Mouse (Mus musculus) G1E (cell line): ENCODE measurements around the gene Hmx3.

Experiments used
- CTCF ChIP-seq: IDR thresholded peaks from 2 replicates; pipeline ENCODE4 v1.5.1; 2012; ENCODE audit warnings: low read depth, low read length, inconsistent platforms, mixed read lengths
- GATA1 ChIP-seq: IDR thresholded peaks from 2 replicates; pipeline ENCODE4 v1.6.1; 2012; ENCODE audit warnings: borderline replicate concordance, low read length, inconsistent platforms, mixed read lengths
- POLR2AphosphoS5 ChIP-seq: IDR thresholded peaks from 2 replicates; pipeline ENCODE4 v1.6.1; 2012; ENCODE audit warnings: low read depth, low read length, inconsistent platforms; ENCODE audit not compliant: insufficient replicate concordance

GRCm38 (mm10) chr7:131503739-131504138 lies 38.9 kb upstream of the Hmx3 start:
- TF ChIP-seq CTCF = no peak
- no peak for TF ChIP-seq GATA1
- TF ChIP-seq POLR2AphosphoS5 = no peak
